Mouse (Mus musculus): Measurements from ENCODE around the gene Opalin.

- TF ChIP-seq CTCF (IDR thresholded peaks at IDR 0.05; ENCODE audit: low read depth): no peak
- TF ChIP-seq EP300 (IDR thresholded peaks at IDR 0.05; ENCODE audit: low read depth): no peak
Observed at GRCm38 (mm10) chr19:41107530-41107929, 30.6 kb upstream of the Opalin start.
